In genomic region chr6:100341305-100342290, GRCm38 (mm10) we compare ENCODE assay signal across 10 mouse cellular contexts. TPM values are rescaled to one million over a fixed set of nuclear protein-coding genes. Genes with fewer than 3 reads are reported as not detected.
DNase-seq lines count a peak whose midpoint lies in the region; ATAC-seq and TF ChIP-seq lines count a peak whose summit lies in the region.
"Had no signal": no experiment of that assay in that cellular context is flagged by ENCODE, and none has a peak within 500 bp of the region (broad histone marks: within the 10 kb centered on the region; RNA-seq: fewer than 3 reads in every experiment).

No protein-coding gene starts in this region.

- 75% methylated on average over 13 of the region's 13 CpGs for WGBS in kidney, adult 2 months
- WGBS in lung, adult 2 months = 59% methylated on average over 13 of the region's 13 CpGs

- TF ChIP-seq CTCF in kidney, adult 2 months (conservative IDR thresholded peaks at IDR 0.05; ENCODE audit: insufficient read depth, insufficient read length, low read depth, low read length) = no peak
- TF ChIP-seq CTCF in lung, adult 2 months (IDR thresholded peaks at IDR 0.05; ENCODE audit: insufficient read depth, low read length) = no peak

- no peak for TF ChIP-seq POLR2A in kidney, adult 2 months (IDR thresholded peaks at IDR 0.05; ENCODE audit: low read depth, low read length)
- TF ChIP-seq POLR2A in lung, adult 2 months (IDR thresholded peaks at IDR 0.05; ENCODE audit: borderline replicate concordance, extremely low read depth, low read depth, low read length) = no peak

- no peaks in the 10 kb centered on the region for H3K36me3 ChIP-seq in kidney, adult 2 months (ENCODE audit: control insufficient read depth, insufficient read depth, low read length)

- DNase-seq in layer of hippocampus, adult 8-10 months (ENCODE audit: low spot score in 2 of 2) = peak; percentile 21 to 25
- no peak for DNase-seq in layer of hippocampus, postnatal 25 days (ENCODE audit: extremely low spot score in 1 of 2, low spot score in 1 of 2)
- DNase-seq in A20 (ENCODE audit: low read depth, low spot score) (peak; percentile 10), ZHBTc4 (ENCODE audit: low read depth, low spot score) (peak; percentile 50)
- DNase-seq in kidney, adult 2 months = no peak
- no peak for DNase-seq in embryo, embryonic 9.5 days (ENCODE audit: extremely low spot score)
- no peak for DNase-seq in lung, adult 2 months
- DNase-seq: heart, postnatal 36 days; lung, adult 18-20 months had no signal

- no peak overlapping the region for H3K4me3 ChIP-seq in kidney, adult 2 months (ENCODE audit: insufficient read depth, low read depth, low read length)
- no peak overlapping the region for H3K4me3 ChIP-seq in lung, adult 2 months (replicated peaks; ENCODE audit: extremely low read depth, low read depth, low read length)

- ATAC-seq in granulocyte monocyte progenitor cell, adult 5-6 weeks (replicated peaks; ENCODE audit: poor library complexity, severe bottlenecking) = peak; percentile 88

- no peak overlapping the region for H3K27ac ChIP-seq in kidney, adult 2 months (ENCODE audit: insufficient read depth, low read depth, low read length)

- H3K27me3 ChIP-seq in kidney, adult 2 months (replicated peaks; ENCODE audit: control insufficient read depth, insufficient read depth, low read length) = no peaks in the 10 kb centered on the region

- H3K4me1 ChIP-seq in kidney, adult 2 months (ENCODE audit: control insufficient read depth, insufficient read depth, low read length) = no peaks in the 10 kb centered on the region
- no peaks in the 10 kb centered on the region for H3K4me1 ChIP-seq in lung, adult 2 months (ENCODE audit: control insufficient read depth, insufficient read depth, low read length)

RNA-seq across cellular contexts. Expression of gene Rybp, which starts 54.3 kb away (rescaled TPM):
- 10 to 100 TPM; 45.7 to 51.8 (median 48.0) TPM for total RNA-seq in layer of hippocampus, adult 8-10 months (2022)
- 10 to 100 TPM; 57.7 to 59.8 TPM for total RNA-seq in layer of hippocampus, postnatal 25 days (2021)
- total RNA-seq in granulocyte monocyte progenitor cell, adult 5-6 weeks (2014; fragmentation: Nextera tagmentation) = 19.6 and 27.4 TPM in 2 replicates
- 18.9 and 22.1 TPM in 2 replicates for total RNA-seq in granulocyte monocyte progenitor cell, adult 5-6 weeks (2017)
- polyA plus RNA-seq in kidney, adult 2 months (2012; rRNA removed) = 19.4 and 23.0 TPM in 2 replicates
- 26.1 and 30.6 TPM in 2 replicates for polyA plus RNA-seq in lung, adult 2 months (2012; rRNA removed)

Comparison
In these comparisons a context has a peak if more than half of its experiments do, and no peak if none do; other contexts are left out.
1. DNase-seq: peak in layer of hippocampus, adult 8-10 months (2 of 2), A20 (single experiment) and ZHBTc4 (single experiment); none in layer of hippocampus, postnatal 25 days (0 of 2), kidney, adult 2 months (single experiment), embryo, embryonic 9.5 days (single experiment) and lung, adult 2 months (single experiment).